Mouse (Mus musculus) embryo, embryonic 10.5 days (tissue): ENCODE measurements around the gene Cxadr.

Experiments
- DNase-seq: peaks from one replicate; pipeline ENCODE4 v3.0.0-alpha.2; 2015; ENCODE audit warnings: low spot score

The Cxadr gene

GRCm38 (mm10) chr16:78301183-78301830 lies at the start of gene Cxadr:
Gene Cxadr, plus strand, starts transcription at chr16:78301489.
- peak; percentile 89 for DNase-seq

DNA sequence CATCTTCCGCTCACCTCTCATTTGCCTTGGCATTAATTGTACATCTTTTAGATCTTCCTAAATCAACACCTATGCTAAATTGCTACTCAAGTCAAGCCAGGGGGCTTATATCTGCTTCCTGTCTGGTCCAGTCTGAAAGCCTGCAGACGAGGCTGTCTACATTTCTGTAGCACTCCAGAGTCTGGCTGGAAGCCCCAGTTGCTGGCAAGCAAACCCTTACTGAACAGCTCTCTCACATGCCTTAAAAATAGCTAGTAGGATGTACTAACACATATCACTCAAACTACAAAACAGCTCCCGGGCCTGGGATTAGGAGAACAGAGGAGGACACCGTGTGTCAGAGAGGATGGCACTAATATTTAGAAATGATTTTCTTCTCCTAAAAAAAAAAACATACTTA lies 42.3 kb upstream of the Cxadr start:
- DNase-seq, result no peak

- no peak for DNase-seq
These were observed 41.0 kb upstream of the Cxadr start for GRCm38 (mm10) chr16:78260070-78260879.

DNA sequence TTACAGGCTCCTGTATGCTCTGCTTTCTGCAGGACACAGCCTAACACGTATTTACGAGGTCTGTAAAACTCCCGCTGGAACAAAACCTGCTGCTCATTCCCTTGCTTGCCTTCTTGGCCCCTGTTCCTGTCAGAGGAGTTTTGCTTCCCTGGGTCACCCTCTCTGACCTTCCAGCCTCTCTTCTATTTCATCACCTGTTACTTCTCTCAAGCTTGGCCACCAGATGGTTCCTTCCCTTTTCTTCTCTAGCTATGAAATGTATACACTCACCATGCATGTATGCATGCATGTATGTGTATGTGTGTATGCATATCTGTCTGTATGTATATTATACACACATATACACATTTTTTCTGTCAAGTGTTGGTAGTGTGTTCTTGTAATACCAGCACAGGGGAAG lies 39.8 kb upstream of the Cxadr start:
- no peak for DNase-seq

- DNase-seq, result no peak
These were observed 36.7 kb upstream of the Cxadr start for GRCm38 (mm10) chr16:78264442-78265150.

GRCm38 (mm10) chr16:78265151-78265590 lies 36.1 kb upstream of the Cxadr start:
- DNase-seq, result peak; percentile 82

GRCm38 (mm10) chr16:78265826-78266225 lies 35.5 kb upstream of the Cxadr start:
- no peak for DNase-seq

GRCm38 (mm10) chr16:78267453-78267852 lies 33.8 kb upstream of the Cxadr start:
- no peak for DNase-seq

DNA sequence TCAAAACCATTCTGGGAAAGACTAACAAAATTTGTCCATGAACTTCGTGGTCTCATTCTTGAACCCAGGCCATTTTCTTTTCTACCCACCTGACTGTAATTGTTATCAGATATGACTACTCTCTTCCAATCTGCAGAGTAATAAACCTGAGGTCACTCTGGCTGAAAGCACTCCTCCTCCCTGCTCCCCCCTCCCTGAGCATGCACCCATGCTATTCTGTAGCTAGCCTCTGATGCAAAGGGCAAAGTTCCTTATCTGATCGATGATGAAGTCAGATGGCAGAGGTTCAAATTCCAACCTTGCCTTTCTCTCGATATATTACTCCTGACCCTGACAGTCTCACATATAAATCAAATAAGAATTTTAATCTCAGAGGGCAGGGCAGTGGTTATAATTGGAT lies 33.1 kb upstream of the Cxadr start:
- no peak for DNase-seq

- DNase-seq, result no peak
These were observed 26.3 kb upstream of the Cxadr start for GRCm38 (mm10) chr16:78274825-78275455.

DNA sequence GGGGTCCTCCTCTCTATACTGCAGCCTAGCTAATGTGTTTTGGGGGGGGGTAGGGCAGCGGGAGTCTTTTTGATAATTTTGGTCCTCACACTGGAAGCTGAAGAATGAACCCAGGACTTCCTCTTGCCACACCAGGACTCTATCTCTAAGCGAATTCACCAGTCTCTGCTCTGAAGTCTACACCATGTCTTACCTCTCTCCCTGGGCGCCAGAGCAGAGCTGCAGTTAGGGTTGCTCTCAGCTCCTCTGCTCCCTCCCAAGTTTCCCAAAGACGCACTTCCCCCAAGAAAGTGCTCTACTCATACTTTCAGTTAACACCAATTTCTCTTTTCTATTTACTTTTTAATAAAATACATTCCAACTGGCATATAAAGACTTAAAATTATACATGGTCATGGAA lies 23.7 kb upstream of the Cxadr start:
- DNase-seq, result no peak

- DNase-seq, result no peak
These were observed 21.0 kb upstream of the Cxadr start for GRCm38 (mm10) chr16:78280093-78280881.

DNA sequence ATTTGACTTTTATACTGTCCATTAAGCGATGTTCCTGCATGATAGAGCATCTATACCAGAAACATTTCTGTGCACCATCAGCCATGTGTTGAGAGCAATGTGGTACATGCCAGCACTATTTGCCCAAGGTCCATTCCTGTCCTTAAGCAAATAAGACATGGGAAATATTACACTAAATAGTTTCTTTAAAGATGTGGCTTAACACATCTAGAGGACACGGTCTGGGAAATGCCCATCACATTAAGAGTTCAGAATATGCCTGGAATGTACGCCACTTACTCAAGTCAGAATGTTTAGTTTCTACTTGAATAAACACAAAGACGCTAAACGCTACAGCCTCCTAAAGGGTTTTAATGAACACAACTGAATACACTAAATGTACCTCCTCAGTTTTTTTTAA lies 18.1 kb upstream of the Cxadr start:
- no peak for DNase-seq

DNA sequence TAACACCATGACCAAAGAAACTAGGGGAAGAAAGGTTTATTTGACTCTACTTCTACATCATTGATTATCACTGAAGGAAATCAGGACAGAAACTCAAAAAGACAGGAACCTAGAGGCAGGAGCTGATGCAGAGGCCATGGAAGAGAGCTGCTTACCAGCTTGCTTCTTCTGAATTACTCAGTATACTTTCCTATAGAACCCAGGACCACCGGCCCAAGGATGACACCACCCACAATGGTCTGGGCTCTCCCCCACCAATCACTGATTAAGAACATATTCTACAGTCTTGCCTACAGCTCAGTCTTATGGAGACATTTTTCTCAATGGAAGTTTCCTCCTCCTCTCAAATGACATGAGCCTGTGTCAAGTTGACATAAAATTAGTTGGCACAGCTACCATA lies 7.2 kb upstream of the Cxadr start:
- DNase-seq, result no peak

DNA sequence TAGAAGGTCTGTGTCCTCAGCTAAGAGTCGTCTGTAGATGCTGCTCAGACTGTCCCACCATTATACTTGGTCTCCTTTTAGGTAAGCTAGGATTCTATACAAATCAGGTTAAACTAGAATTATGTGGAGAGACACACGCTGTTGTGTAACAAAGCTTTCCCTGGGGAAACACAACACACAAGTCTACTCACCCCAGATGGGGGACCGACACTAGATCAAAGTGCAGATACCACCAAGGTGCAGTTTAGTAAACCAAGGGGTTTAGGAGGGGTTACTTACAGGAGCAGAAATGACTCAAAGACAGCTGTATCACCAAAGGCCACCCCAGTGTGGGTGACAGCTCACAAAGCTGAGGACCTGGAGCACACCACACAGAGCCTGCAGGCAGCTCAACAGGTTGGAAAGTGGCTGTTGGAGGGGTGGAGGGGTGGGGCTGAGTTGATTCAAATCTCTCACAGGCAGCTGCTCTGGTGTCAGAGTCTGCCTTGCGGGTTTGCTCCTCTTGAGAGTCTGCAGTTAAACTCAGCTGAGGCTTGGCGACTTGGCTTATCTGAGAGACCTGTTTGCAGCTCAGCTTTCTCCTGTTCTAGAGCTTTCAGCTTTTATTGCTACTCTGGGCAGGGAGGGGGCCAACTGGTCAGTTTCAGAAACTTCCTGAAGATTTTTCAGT lies 6.5 kb upstream of the Cxadr start:
- no peak for DNase-seq

GRCm38 (mm10) chr16:78295601-78296000 lies 5.7 kb upstream of the Cxadr start:
- no peak for DNase-seq

- no peak for DNase-seq
These were observed 5.2 kb upstream of the Cxadr start for GRCm38 (mm10) chr16:78296114-78296513.

- DNase-seq, result peak; percentile 59
These were observed 765 bp downstream of the Cxadr start for GRCm38 (mm10) chr16:78301831-78302677.

DNA sequence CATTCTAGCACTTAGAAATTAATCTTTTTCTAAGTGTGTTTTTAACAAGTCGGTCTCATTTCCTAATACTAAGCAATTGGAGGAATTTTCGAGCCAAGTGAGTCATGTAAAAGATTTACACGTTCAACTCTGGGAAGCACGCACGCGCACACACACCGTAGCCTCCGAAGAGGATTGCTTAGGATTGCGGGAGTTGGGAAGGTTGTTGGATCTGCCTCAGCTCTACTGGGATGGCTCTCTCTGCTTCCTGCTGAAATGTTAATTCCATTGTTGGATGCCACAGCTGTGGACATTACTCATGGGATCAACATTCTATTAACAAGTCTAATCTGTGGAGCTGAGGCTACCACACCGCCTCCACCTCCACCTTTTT lies 1.4 kb downstream of the Cxadr start:
- DNase-seq, result peak; percentile 67

GRCm38 (mm10) chr16:78305606-78306100 lies 4.4 kb downstream of the Cxadr start:
- DNase-seq, result no peak
